Comparison of ENCODE assay signal across 10 mouse cellular contexts in the genomic region with DNA sequence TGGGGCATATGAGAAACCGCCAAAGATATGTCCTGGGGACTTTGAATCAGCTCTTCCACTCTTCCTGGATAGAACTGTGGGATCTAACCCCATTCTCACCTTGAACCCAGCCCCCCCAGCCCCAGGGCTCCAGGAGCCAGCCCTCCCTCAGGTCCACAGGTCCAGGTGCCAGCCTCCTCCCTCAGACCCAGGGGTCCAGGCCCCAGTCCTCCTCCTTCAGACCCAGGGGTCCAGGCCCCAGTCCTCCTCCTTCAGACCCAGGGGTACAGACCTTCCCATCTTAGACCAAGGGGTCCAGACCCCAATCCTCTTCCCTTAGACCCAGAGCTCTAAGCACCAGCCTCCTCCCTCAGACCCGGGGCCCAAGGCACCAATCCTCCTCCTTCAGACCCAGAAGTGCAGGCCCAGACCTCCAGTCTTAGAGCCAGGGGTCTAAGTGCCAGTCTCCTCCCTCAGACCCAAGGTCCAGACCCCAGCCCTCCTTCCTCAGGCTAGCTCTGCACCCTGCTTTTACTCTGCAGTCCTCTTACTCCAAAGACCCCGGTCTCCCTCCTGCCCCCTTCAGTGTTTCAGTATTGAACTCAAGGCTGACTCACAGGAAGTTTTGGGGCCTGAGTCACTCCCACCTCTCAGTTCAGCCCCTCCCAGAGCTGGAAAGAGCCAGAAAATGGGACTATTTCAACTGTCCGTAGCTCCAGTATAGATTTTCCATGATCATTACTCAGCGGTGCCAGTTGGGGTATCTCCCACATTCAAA. TPM values are rescaled to one million over a fixed set of nuclear protein-coding genes. Genes with fewer than 3 reads are reported as not detected.
A peak's percentile ranks its signal among the peaks of the same experiment; 100 is the strongest.
DNase-seq lines count a peak whose midpoint lies in the region; ATAC-seq and TF ChIP-seq lines count a peak whose summit lies in the region.
"Had no signal": no experiment of that assay in that cellular context is flagged by ENCODE, and none has a peak within 500 bp of the region (broad histone marks: within the 10 kb centered on the region; RNA-seq: fewer than 3 reads in every experiment).

No protein-coding gene starts in this region.

- no peak overlapping the region for H3K4me3 ChIP-seq in heart, embryonic 10.5 days
- no peak overlapping the region for H3K4me3 ChIP-seq in MEL (ENCODE audit: control insufficient read depth in 1 of 2, insufficient read depth in 1 of 2, low read depth in 2 of 2, low read length in 2 of 2)
- H3K4me3 ChIP-seq in hindbrain, embryonic 13.5 days, result no peak overlapping the region
- H3K4me3 ChIP-seq in midbrain, embryonic 10.5 days, result no peak overlapping the region
- H3K4me3 ChIP-seq: embryonic facial prominence, embryonic 12.5 days had no signal

- no peak for TF ChIP-seq POLR2A in MEL (IDR thresholded peaks at IDR 0.05; ENCODE audit: control insufficient read depth in 1 of 2, insufficient read depth in 1 of 2, low read depth in 1 of 2, low read length in 2 of 2, poor library complexity in 1 of 2)

- no peak overlapping the region for H3K4me2 ChIP-seq in hindbrain, embryonic 13.5 days
- H3K4me2 ChIP-seq: embryonic facial prominence, embryonic 12.5 days had no signal

- 68% methylated on average over 5 of the region's 5 CpGs for WGBS in heart, embryonic 10.5 days
- WGBS in hindbrain, embryonic 13.5 days, result 85% methylated on average over 5 of the region's 5 CpGs
- 84% methylated on average over 5 of the region's 5 CpGs for WGBS in midbrain, embryonic 10.5 days

- H3K9ac ChIP-seq in MEL (ENCODE audit: control insufficient read depth, low read depth, low read length, poor library complexity, severe bottlenecking), result peak overlapping the region; percentile 62
- peak overlapping the region; percentile 53; the same call in 1 of the 2 replicates for H3K9ac ChIP-seq in hindbrain, embryonic 13.5 days
- H3K9ac ChIP-seq: embryonic facial prominence, embryonic 12.5 days had no signal

- ATAC-seq in hindbrain, embryonic 13.5 days (ENCODE audit: low FRiP score), result peak; percentile 55

- peaks cover 13% of the 10 kb centered on the region; the same call in 1 of the 2 replicates for H3K4me1 ChIP-seq in heart, embryonic 10.5 days
- peaks cover 5 to 50% of the 10 kb centered on the region in 2 experiments; a peak in 3 of 4 replicates for H3K4me1 ChIP-seq in MEL (ENCODE audit: control insufficient read depth in 1 of 2, insufficient read depth in 2 of 2, low read length in 2 of 2)
- 0 out of 2 replicates have a peak, but pooled peaks cover 2% of the 10 kb centered on the region for H3K4me1 ChIP-seq in hindbrain, embryonic 13.5 days (replicated peaks)
- H3K4me1 ChIP-seq in midbrain, embryonic 10.5 days, result no peaks in the 10 kb centered on the region; the same call in 1 of the 2 replicates

- no peak for DNase-seq in heart, embryonic 10.5 days (ENCODE audit: low spot score)
- no peak for DNase-seq in heart, postnatal 36 days
- peak; percentile 17 for DNase-seq in MEL (ENCODE audit: low read depth, low spot score)
- no peak for DNase-seq in midbrain, embryonic 10.5 days (ENCODE audit: low spot score)
- no peak for DNase-seq in urinary bladder, postnatal 14 days (ENCODE audit: low spot score)
- no peak for DNase-seq in layer of hippocampus, adult 9-11 months
- no peak for DNase-seq in cerebellum, adult 8-10 months

- intact Hi-C loops in heart, postnatal 36 days (cut with DNase I), result no loop called here

- no peak for TF ChIP-seq RAD21 in MEL (IDR thresholded peaks at IDR 0.05; ENCODE audit: low read depth, low read length)

- H3K27ac ChIP-seq in heart, embryonic 10.5 days, result peak overlapping the region; percentile 56
- no peak overlapping the region for H3K27ac ChIP-seq in MEL (ENCODE audit: control insufficient read depth, low read depth, low read length)
- H3K27ac ChIP-seq in hindbrain, embryonic 13.5 days, result no peak overlapping the region
- H3K27ac ChIP-seq in midbrain, embryonic 10.5 days (replicated peaks), result peak overlapping the region; percentile 46; the same call in 1 of the 2 replicates
- H3K27ac ChIP-seq: embryonic facial prominence, embryonic 12.5 days had no signal

- no peak for TF ChIP-seq EP300 in MEL (IDR thresholded peaks at IDR 0.05; ENCODE audit: low read depth in 1 of 2, low read length in 2 of 2)

- H3K9me3 ChIP-seq in heart, embryonic 10.5 days, result no peaks in the 10 kb centered on the region
- H3K9me3 ChIP-seq in MEL (replicated peaks; ENCODE audit: insufficient read depth, low read length), result no peaks in the 10 kb centered on the region
- no peaks in the 10 kb centered on the region for H3K9me3 ChIP-seq in hindbrain, embryonic 13.5 days
- H3K9me3 ChIP-seq in midbrain, embryonic 10.5 days (replicated peaks), result 0 out of 2 replicates have a peak, but pooled peaks cover 7% of the 10 kb centered on the region
- H3K9me3 ChIP-seq: embryonic facial prominence, embryonic 12.5 days had no signal

- TF ChIP-seq CTCF in MEL (IDR thresholded peaks at IDR 0.05 in 2 of 3, conservative IDR thresholded peaks at IDR 0.05 in 1 of 3; ENCODE audit: control insufficient read depth in 1 of 3, insufficient read depth in 1 of 3, low read depth in 2 of 3, low read length in 3 of 3, poor library complexity in 1 of 3, severe bottlenecking in 1 of 3), result no peak

- H3K36me3 ChIP-seq in heart, embryonic 10.5 days, result no peaks in the 10 kb centered on the region
- H3K36me3 ChIP-seq in MEL (ENCODE audit: control insufficient read depth in 1 of 2, insufficient read depth in 2 of 2, low read length in 2 of 2), result peaks cover 0 to 2% of the 10 kb centered on the region in 2 experiments; a peak in 2 of 4 replicates
- H3K36me3 ChIP-seq in hindbrain, embryonic 13.5 days, result no peaks in the 10 kb centered on the region
- no peaks in the 10 kb centered on the region for H3K36me3 ChIP-seq in midbrain, embryonic 10.5 days
- H3K36me3 ChIP-seq: embryonic facial prominence, embryonic 12.5 days had no signal

- H3K27me3 ChIP-seq in heart, embryonic 10.5 days (ENCODE audit: insufficient read depth, poor library complexity, severe bottlenecking), result peaks cover 8% of the 10 kb centered on the region
- H3K27me3 ChIP-seq in MEL (ENCODE audit: control insufficient read depth in 1 of 2, insufficient read depth in 2 of 2, low read length in 2 of 2), result no peaks in the 10 kb centered on the region
- H3K27me3 ChIP-seq in hindbrain, embryonic 13.5 days, result peaks cover 6% of the 10 kb centered on the region; the same call in 1 of the 2 replicates
- no peaks in the 10 kb centered on the region for H3K27me3 ChIP-seq in midbrain, embryonic 10.5 days (ENCODE audit: low read depth, poor library complexity, severe bottlenecking)

- H3K79me2 ChIP-seq in MEL (ENCODE audit: control insufficient read depth, insufficient read depth, low read length, poor library complexity), result peaks cover 4% of the 10 kb centered on the region

TF ChIP-seq in MEL, 35 proteins besides CTCF, POLR2A, EP300 and RAD21 (continues in another document):
- TF ChIP-seq SMC3 (IDR thresholded peaks at IDR 0.05; ENCODE audit: low read depth, low read length) (no peak), E2F4 (IDR thresholded peaks at IDR 0.05; ENCODE audit: borderline replicate concordance, low read depth, low read length) (no peak), RCOR1 (IDR thresholded peaks at IDR 0.05; ENCODE audit: low read depth, low read length) (no peak), GATA1 (IDR thresholded peaks at IDR 0.05; ENCODE audit: low read depth, low read length) (no peak)

RNA-seq across cellular contexts. Expression of a gene that starts 4.6 kb away (rescaled TPM):
- 11.7 and 14.2 TPM in 2 replicates for polyA plus RNA-seq in heart, embryonic 10.5 days (2016; fragmentation: Nextera tagmentation; extraction: Ambion mirVana)
- total RNA-seq in heart, postnatal 36 days (2021), result under 1 TPM; 0.42 to 0.62 TPM
- 175 and 256 TPM in 2 replicates for total RNA-seq in MEL (2012; rRNA removed)
- 100 to 1,000 TPM in 1 of 2 experiments, not detected in 1; 188 TPM for polyA plus RNA-seq in MEL (2012; ENCODE audit: insufficient read depth in 1 of 2, insufficient read length in 2 of 2, low read depth in 1 of 2, low replicate concordance in 2 of 2, missing spikeins in 1 of 2)
- 1.2 and 1.5 TPM in 2 replicates for polyA plus RNA-seq in hindbrain, embryonic 13.5 days (2015; fragmentation: Nextera tagmentation; extraction: Ambion mirVana)
- 3.3 and 4.0 TPM in 2 replicates for polyA plus RNA-seq in midbrain, embryonic 10.5 days (2016; fragmentation: Nextera tagmentation; extraction: Ambion mirVana)

RNA-seq across cellular contexts. Expression of a gene that starts 16.4 kb away (rescaled TPM):
- not detected in 2 replicates for polyA plus RNA-seq in heart, embryonic 10.5 days (2016; fragmentation: Nextera tagmentation; extraction: Ambion mirVana)
- total RNA-seq in heart, postnatal 36 days (2021), result not detected
- not detected in 2 replicates for total RNA-seq in MEL (2012; rRNA removed)
- polyA plus RNA-seq in MEL (2012; ENCODE audit: insufficient read depth in 1 of 2, insufficient read length in 2 of 2, low read depth in 1 of 2, low replicate concordance in 2 of 2, missing spikeins in 1 of 2), result not detected
- polyA plus RNA-seq in hindbrain, embryonic 13.5 days (2015; fragmentation: Nextera tagmentation; extraction: Ambion mirVana), result not detected in 2 replicates
- polyA plus RNA-seq in midbrain, embryonic 10.5 days (2016; fragmentation: Nextera tagmentation; extraction: Ambion mirVana), result not detected in 2 replicates
- polyA plus RNA-seq: embryonic facial prominence, embryonic 12.5 days; stomach, embryonic 14.5 days had no signal

RNA-seq across cellular contexts. Expression of a gene that starts 31.7 kb away (rescaled TPM):
- not detected in 2 replicates for polyA plus RNA-seq in heart, embryonic 10.5 days (2016; fragmentation: Nextera tagmentation; extraction: Ambion mirVana)
- total RNA-seq in heart, postnatal 36 days (2021), result not detected
- total RNA-seq in MEL (2012; rRNA removed), result not detected in 2 replicates
- not detected for polyA plus RNA-seq in MEL (2012; ENCODE audit: insufficient read depth in 1 of 2, insufficient read length in 2 of 2, low read depth in 1 of 2, low replicate concordance in 2 of 2, missing spikeins in 1 of 2)
- polyA plus RNA-seq in hindbrain, embryonic 13.5 days (2015; fragmentation: Nextera tagmentation; extraction: Ambion mirVana), result 0.19 TPM in 1 of 2 replicates, not detected in the other
- polyA plus RNA-seq in midbrain, embryonic 10.5 days (2016; fragmentation: Nextera tagmentation; extraction: Ambion mirVana), result 0.14 and 0.26 TPM in 2 replicates

RNA-seq across cellular contexts. Expression of a gene that starts 34.0 kb away (rescaled TPM):
- polyA plus RNA-seq in heart, embryonic 10.5 days (2016; fragmentation: Nextera tagmentation; extraction: Ambion mirVana), result 25.4 and 27.7 TPM in 2 replicates
- 1 to 10 TPM; 7.1 to 9.6 TPM for total RNA-seq in heart, postnatal 36 days (2021)
- 47.5 and 54.6 TPM in 2 replicates for total RNA-seq in MEL (2012; rRNA removed)
- 10 to 100 TPM in 1 of 2 experiments, not detected in 1; 95.3 TPM for polyA plus RNA-seq in MEL (2012; ENCODE audit: insufficient read depth in 1 of 2, insufficient read length in 2 of 2, low read depth in 1 of 2, low replicate concordance in 2 of 2, missing spikeins in 1 of 2)
- polyA plus RNA-seq in hindbrain, embryonic 13.5 days (2015; fragmentation: Nextera tagmentation; extraction: Ambion mirVana), result 31.3 and 35.9 TPM in 2 replicates
- 29.0 and 34.1 TPM in 2 replicates for polyA plus RNA-seq in midbrain, embryonic 10.5 days (2016; fragmentation: Nextera tagmentation; extraction: Ambion mirVana)

RNA-seq across cellular contexts. Expression of a gene that starts 49.0 kb away (rescaled TPM):
- 7.0 and 10.1 TPM in 2 replicates for polyA plus RNA-seq in heart, embryonic 10.5 days (2016; fragmentation: Nextera tagmentation; extraction: Ambion mirVana)
- total RNA-seq in heart, postnatal 36 days (2021), result 1 to 10 TPM; 1.7 to 2.5 TPM
- 5.9 and 6.9 TPM in 2 replicates for total RNA-seq in MEL (2012; rRNA removed)
- polyA plus RNA-seq in MEL (2012; ENCODE audit: insufficient read depth in 1 of 2, insufficient read length in 2 of 2, low read depth in 1 of 2, low replicate concordance in 2 of 2, missing spikeins in 1 of 2), result 1 to 10 TPM in 1 of 2 experiments, not detected in 1; 5.9 TPM
- polyA plus RNA-seq in hindbrain, embryonic 13.5 days (2015; fragmentation: Nextera tagmentation; extraction: Ambion mirVana), result 18.5 and 20.7 TPM in 2 replicates
- polyA plus RNA-seq in midbrain, embryonic 10.5 days (2016; fragmentation: Nextera tagmentation; extraction: Ambion mirVana), result 13.7 and 15.5 TPM in 2 replicates

Comparison
In these comparisons a context has a peak if more than half of its experiments do, and no peak if none do; other contexts are left out.
1. H3K27ac ChIP-seq: peak in heart, embryonic 10.5 days (single experiment) and midbrain, embryonic 10.5 days (single experiment); none in MEL (single experiment) and hindbrain, embryonic 13.5 days (single experiment).